Mouse (Mus musculus): ENCODE data around the gene Acsl4. TPM values are rescaled to one million over a fixed set of nuclear protein-coding genes. Genes with fewer than 3 reads are reported as not detected.
A peak's percentile ranks its signal among the peaks of the same experiment; 100 is the strongest.

Acsl4 gene
- polyA plus RNA-seq (2015; fragmentation: Nextera tagmentation; extraction: Ambion mirVana): 23.7 and 24.5 TPM in 2 replicates

GRCm38 (mm10) chrX:142390247-142390908, at the start of gene Acsl4:
Gene Acsl4, minus strand, starts transcription at chrX:142390535.
- H3K4me2 ChIP-seq (ENCODE audit: low read depth, low read length): peak within 1 kb of the TSS; percentile 65
- no peaks in the 10 kb centered on the region; the same call in 1 of the 2 replicates for H3K27me3 ChIP-seq (ENCODE audit: control insufficient read depth, insufficient read depth, low read depth, low read length)
- no peaks in the 10 kb centered on the region for H3K36me3 ChIP-seq (ENCODE audit: control insufficient read depth, insufficient read depth, low read length)
- H3K9me3 ChIP-seq (ENCODE audit: control insufficient read depth, low read length): no peaks in the 10 kb centered on the region
- ATAC-seq (ENCODE audit: low read depth): peak; percentile 99
- peak within 1 kb of the TSS; percentile 79 for H3K9ac ChIP-seq (ENCODE audit: low read length)
- no peaks in the 10 kb centered on the region for H3K4me1 ChIP-seq (replicated peaks; ENCODE audit: control insufficient read depth, insufficient read depth, low read length)
- H3K4me3 ChIP-seq (ENCODE audit: low read length): peak within 1 kb of the TSS; percentile 69
- WGBS: 13% methylated on average over 39 of the region's 59 CpGs
- peak within 1 kb of the TSS; percentile 81 for H3K27ac ChIP-seq (ENCODE audit: low read length)

- Histone ChIP-seq H3K9ac (ENCODE audit: low read length) (no peak overlapping the region), H3K27ac (ENCODE audit: low read length) (no peak overlapping the region), H3K9me3 (ENCODE audit: control insufficient read depth, low read length) (no peaks in the 10 kb centered on the region), H3K27me3 (ENCODE audit: control insufficient read depth, insufficient read depth, low read depth, low read length) (no peaks in the 10 kb centered on the region; the same call in 1 of the 2 replicates), H3K36me3 (ENCODE audit: control insufficient read depth, insufficient read depth, low read length) (no peaks in the 10 kb centered on the region), H3K4me1 (replicated peaks; ENCODE audit: control insufficient read depth, insufficient read depth, low read length) (no peaks in the 10 kb centered on the region), H3K4me2 (ENCODE audit: low read depth, low read length) (no peak overlapping the region), H3K4me3 (ENCODE audit: low read length) (no peak overlapping the region)
- WGBS: 44% methylated on average over 4 of the region's 4 CpGs
- ATAC-seq (ENCODE audit: low read depth): no peak
Observed at GRCm38 (mm10) chrX:142437971-142438504, 47.7 kb upstream of the Acsl4 start.

GRCm38 (mm10) chrX:142432846-142433245, 42.5 kb upstream of the Acsl4 start:
- 71% methylated on average over 3 of the region's 3 CpGs for WGBS
- Histone ChIP-seq H3K27me3 (ENCODE audit: control insufficient read depth, insufficient read depth, low read depth, low read length) (no peaks in the 10 kb centered on the region; the same call in 1 of the 2 replicates), H3K36me3 (ENCODE audit: control insufficient read depth, insufficient read depth, low read length) (no peaks in the 10 kb centered on the region), H3K4me2 (ENCODE audit: low read depth, low read length) (no peak overlapping the region), H3K4me3 (ENCODE audit: low read length) (no peak overlapping the region), H3K9ac (ENCODE audit: low read length) (no peak overlapping the region), H3K27ac (ENCODE audit: low read length) (no peak overlapping the region), H3K4me1 (replicated peaks; ENCODE audit: control insufficient read depth, insufficient read depth, low read length) (no peaks in the 10 kb centered on the region), H3K9me3 (ENCODE audit: control insufficient read depth, low read length) (no peaks in the 10 kb centered on the region)
- no peak for ATAC-seq (ENCODE audit: low read depth)

- Histone ChIP-seq H3K27ac (ENCODE audit: low read length) (no peak overlapping the region), H3K9ac (ENCODE audit: low read length) (no peak overlapping the region), H3K27me3 (ENCODE audit: control insufficient read depth, insufficient read depth, low read depth, low read length) (no peaks in the 10 kb centered on the region; the same call in 1 of the 2 replicates), H3K4me1 (replicated peaks; ENCODE audit: control insufficient read depth, insufficient read depth, low read length) (no peaks in the 10 kb centered on the region), H3K4me2 (ENCODE audit: low read depth, low read length) (no peak overlapping the region), H3K36me3 (ENCODE audit: control insufficient read depth, insufficient read depth, low read length) (no peaks in the 10 kb centered on the region), H3K4me3 (ENCODE audit: low read length) (no peak overlapping the region), H3K9me3 (ENCODE audit: control insufficient read depth, low read length) (no peaks in the 10 kb centered on the region)
- WGBS: 39% methylated on average over 4 of the region's 4 CpGs
- no peak for ATAC-seq (ENCODE audit: low read depth)
Observed at GRCm38 (mm10) chrX:142427111-142427510, 36.8 kb upstream of the Acsl4 start.

GRCm38 (mm10) chrX:142426628-142427027, 36.3 kb upstream of the Acsl4 start:
- no peaks in the 10 kb centered on the region for H3K9me3 ChIP-seq (ENCODE audit: control insufficient read depth, low read length)
- H3K27ac ChIP-seq (ENCODE audit: low read length): no peak overlapping the region
- H3K36me3 ChIP-seq (ENCODE audit: control insufficient read depth, insufficient read depth, low read length): no peaks in the 10 kb centered on the region
- H3K4me1 ChIP-seq (replicated peaks; ENCODE audit: control insufficient read depth, insufficient read depth, low read length): no peaks in the 10 kb centered on the region
- H3K4me2 ChIP-seq (ENCODE audit: low read depth, low read length): no peak overlapping the region
- no peak overlapping the region for H3K4me3 ChIP-seq (ENCODE audit: low read length)
- WGBS: 63% methylated on average over 4 of the region's 4 CpGs
- no peak overlapping the region for H3K9ac ChIP-seq (ENCODE audit: low read length)
- ATAC-seq (ENCODE audit: low read depth): 0 out of 2 replicates have a peak, but pooled peaks have one; percentile 12
- no peaks in the 10 kb centered on the region; the same call in 1 of the 2 replicates for H3K27me3 ChIP-seq (ENCODE audit: control insufficient read depth, insufficient read depth, low read depth, low read length)

GRCm38 (mm10) chrX:142413884-142414283, 23.5 kb upstream of the Acsl4 start:
- no peak for ATAC-seq (ENCODE audit: low read depth)
- H3K27me3 ChIP-seq (ENCODE audit: control insufficient read depth, insufficient read depth, low read depth, low read length): no peaks in the 10 kb centered on the region
- H3K4me2 ChIP-seq (ENCODE audit: low read depth, low read length): no peak overlapping the region
- WGBS: 58% methylated on average over 2 of the region's 2 CpGs
- no peaks in the 10 kb centered on the region for H3K36me3 ChIP-seq (ENCODE audit: control insufficient read depth, insufficient read depth, low read length)
- H3K27ac ChIP-seq (ENCODE audit: low read length): no peak overlapping the region
- no peak overlapping the region for H3K4me3 ChIP-seq (ENCODE audit: low read length)
- H3K9ac ChIP-seq (ENCODE audit: low read length): no peak overlapping the region
- no peaks in the 10 kb centered on the region for H3K9me3 ChIP-seq (ENCODE audit: control insufficient read depth, low read length)
- H3K4me1 ChIP-seq (replicated peaks; ENCODE audit: control insufficient read depth, insufficient read depth, low read length): no peaks in the 10 kb centered on the region

GRCm38 (mm10) chrX:142410060-142410459, 19.7 kb upstream of the Acsl4 start:
- H3K9ac ChIP-seq (ENCODE audit: low read length): no peak overlapping the region
- no peak overlapping the region for H3K27ac ChIP-seq (ENCODE audit: low read length)
- no peaks in the 10 kb centered on the region for H3K36me3 ChIP-seq (ENCODE audit: control insufficient read depth, insufficient read depth, low read length)
- H3K27me3 ChIP-seq (ENCODE audit: control insufficient read depth, insufficient read depth, low read depth, low read length): no peaks in the 10 kb centered on the region
- no peak overlapping the region for H3K4me3 ChIP-seq (ENCODE audit: low read length)
- H3K4me1 ChIP-seq (replicated peaks; ENCODE audit: control insufficient read depth, insufficient read depth, low read length): no peaks in the 10 kb centered on the region
- no peak overlapping the region for H3K4me2 ChIP-seq (ENCODE audit: low read depth, low read length)
- H3K9me3 ChIP-seq (ENCODE audit: control insufficient read depth, low read length): no peaks in the 10 kb centered on the region
- WGBS: 52% methylated on average over 3 of the region's 3 CpGs
- ATAC-seq (ENCODE audit: low read depth): no peak

GRCm38 (mm10) chrX:142409338-142409737, 19.0 kb upstream of the Acsl4 start:
- Histone ChIP-seq H3K36me3 (ENCODE audit: control insufficient read depth, insufficient read depth, low read length) (no peaks in the 10 kb centered on the region), H3K4me3 (ENCODE audit: low read length) (no peak overlapping the region), H3K27me3 (ENCODE audit: control insufficient read depth, insufficient read depth, low read depth, low read length) (no peaks in the 10 kb centered on the region), H3K9me3 (ENCODE audit: control insufficient read depth, low read length) (no peaks in the 10 kb centered on the region), H3K9ac (ENCODE audit: low read length) (no peak overlapping the region), H3K27ac (ENCODE audit: low read length) (no peak overlapping the region), H3K4me2 (ENCODE audit: low read depth, low read length) (no peak overlapping the region), H3K4me1 (replicated peaks; ENCODE audit: control insufficient read depth, insufficient read depth, low read length) (no peaks in the 10 kb centered on the region)
- WGBS: 86% methylated on average over 3 of the region's 3 CpGs
- no peak for ATAC-seq (ENCODE audit: low read depth)

- H3K27ac ChIP-seq (ENCODE audit: low read length): no peak overlapping the region
- no peaks in the 10 kb centered on the region for H3K36me3 ChIP-seq (ENCODE audit: control insufficient read depth, insufficient read depth, low read length)
- H3K4me1 ChIP-seq (replicated peaks; ENCODE audit: control insufficient read depth, insufficient read depth, low read length): no peaks in the 10 kb centered on the region
- ATAC-seq (ENCODE audit: low read depth): no peak
- no peak overlapping the region for H3K9ac ChIP-seq (ENCODE audit: low read length)
- H3K9me3 ChIP-seq (ENCODE audit: control insufficient read depth, low read length): no peaks in the 10 kb centered on the region
- H3K4me2 ChIP-seq (ENCODE audit: low read depth, low read length): no peak overlapping the region
- H3K4me3 ChIP-seq (ENCODE audit: low read length): no peak overlapping the region
- no peaks in the 10 kb centered on the region for H3K27me3 ChIP-seq (ENCODE audit: control insufficient read depth, insufficient read depth, low read depth, low read length)
Observed at GRCm38 (mm10) chrX:142403114-142403513, 12.8 kb upstream of the Acsl4 start.

All from lung, embryonic 16.5 days (tissue).